Mouse (Mus musculus): ENCODE measurements at regions not wholly inside any gene's neighbourhood (a gene's known extent, or its start where the extent isn't known, plus 50 kb on each side); places are given as distances from the start of the nearest gene placed in this dataset.

DNA sequence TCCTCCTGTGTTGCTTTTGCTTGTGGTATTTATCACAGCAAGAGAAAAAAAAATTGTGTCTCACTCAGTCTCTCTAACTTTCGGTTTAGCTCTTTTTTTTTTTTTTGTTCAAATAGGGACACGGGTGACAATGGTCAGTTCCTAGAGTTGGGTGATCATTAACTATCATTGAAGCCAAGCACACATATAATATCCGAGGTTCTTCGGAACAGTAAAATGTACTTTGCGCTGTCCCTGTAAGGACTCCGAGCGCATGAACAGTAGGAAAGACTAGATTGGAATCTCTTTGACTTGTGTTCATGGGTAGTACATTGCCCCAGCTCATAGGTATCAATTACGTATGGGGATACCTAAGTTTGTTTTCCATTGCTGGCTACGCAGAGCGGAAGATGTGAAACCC lies 479.7 kb upstream of the Slc35b3 start:
- TF ChIP-seq CTCF (IDR thresholded peaks at IDR 0.05 in 2 of 3, conservative IDR thresholded peaks at IDR 0.05 in 1 of 3; ENCODE audit: control insufficient read depth in 1 of 3, insufficient read depth in 1 of 3, low read depth in 2 of 3, low read length in 3 of 3, poor library complexity in 1 of 3, severe bottlenecking in 1 of 3) (no peak), EP300 (IDR thresholded peaks at IDR 0.05; ENCODE audit: low read depth in 1 of 2, low read length in 2 of 2) (no peak), E2F4 (IDR thresholded peaks at IDR 0.05; ENCODE audit: borderline replicate concordance, low read depth, low read length) (no peak), CHD1 (IDR thresholded peaks at IDR 0.05; ENCODE audit: low read depth, low read length) (no peak), GATA1 (IDR thresholded peaks at IDR 0.05; ENCODE audit: low read depth, low read length) (no peak), POLR2A (IDR thresholded peaks at IDR 0.05; ENCODE audit: control insufficient read depth in 1 of 2, insufficient read depth in 1 of 2, low read depth in 1 of 2, low read length in 2 of 2, poor library complexity in 1 of 2) (no peak), HCFC1 (IDR thresholded peaks at IDR 0.05; ENCODE audit: low read depth, low read length) (no peak)
